Mouse (Mus musculus) 416B (cell line): ENCODE data around the gene Sbno2.

ENCODE experiments used
- DNase-seq: peaks from one replicate; pipeline ENCODE4 v3.0.0; 2011; ENCODE audit warnings: low read depth

The Sbno2 gene

DNA sequence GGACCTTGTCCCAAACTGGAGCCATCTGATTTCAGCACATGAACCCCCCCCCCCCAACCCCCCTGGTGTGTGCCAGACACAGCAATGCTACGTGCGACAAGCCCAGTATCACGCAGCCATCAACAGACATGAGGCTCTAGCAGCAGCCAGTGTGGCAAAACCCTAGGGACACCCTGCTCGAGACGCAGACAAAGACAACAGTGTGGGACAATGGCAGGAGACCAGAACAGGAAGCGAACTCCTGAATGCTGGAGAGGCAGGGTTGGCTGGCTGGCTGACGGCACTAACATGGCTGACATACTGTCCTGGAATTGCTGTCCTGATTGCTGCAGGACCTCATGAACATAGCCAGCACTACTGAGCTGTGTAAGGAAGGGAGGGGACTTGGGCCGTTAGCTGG, 70.2 kb downstream of the Sbno2 start:
- no peak for DNase-seq

- DNase-seq: peak; percentile 90
These were observed 71.6 kb downstream of the Sbno2 start for GRCm38 (mm10) chr10:80033511-80034391.

DNA sequence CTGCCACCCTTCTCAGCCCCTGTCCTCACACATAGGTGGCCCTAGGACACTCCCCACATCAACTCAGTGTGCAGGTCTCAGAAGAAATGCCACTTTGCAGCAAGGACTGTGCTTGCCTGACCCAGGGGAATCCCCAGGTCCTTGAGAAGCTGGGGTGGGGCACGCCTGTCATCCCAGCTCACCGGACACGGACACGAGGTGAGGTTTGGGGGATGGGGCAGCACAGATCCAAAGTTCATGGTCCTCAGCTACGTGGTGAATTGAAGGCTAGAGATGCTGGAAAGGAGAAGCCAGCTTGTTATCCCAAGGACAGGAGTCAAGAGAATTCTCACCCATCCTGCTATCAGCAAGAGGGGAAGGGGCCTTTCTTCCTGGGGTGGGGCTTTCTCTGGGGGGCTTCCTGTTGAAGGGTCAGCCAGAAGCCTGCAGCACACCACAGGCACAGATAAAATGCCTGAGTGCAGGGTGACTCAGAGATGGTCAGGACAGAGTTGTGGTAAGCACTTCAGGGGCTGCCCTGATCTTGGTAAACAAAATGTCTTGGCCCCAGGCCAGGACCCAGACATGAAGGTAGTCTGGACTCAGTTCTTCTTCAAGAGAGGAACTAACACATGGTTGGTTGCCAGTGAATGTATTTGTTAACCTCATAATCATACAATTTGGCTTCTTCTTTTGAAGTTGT, 72.4 kb downstream of the Sbno2 start:
- DNase-seq: peak; percentile 100

- DNase-seq: no peak
These were observed 74.6 kb downstream of the Sbno2 start for GRCm38 (mm10) chr10:80030736-80031135.

GRCm38 (mm10) chr10:80030191-80030590, 75.2 kb downstream of the Sbno2 start:
- DNase-seq: peak; percentile 68

DNA sequence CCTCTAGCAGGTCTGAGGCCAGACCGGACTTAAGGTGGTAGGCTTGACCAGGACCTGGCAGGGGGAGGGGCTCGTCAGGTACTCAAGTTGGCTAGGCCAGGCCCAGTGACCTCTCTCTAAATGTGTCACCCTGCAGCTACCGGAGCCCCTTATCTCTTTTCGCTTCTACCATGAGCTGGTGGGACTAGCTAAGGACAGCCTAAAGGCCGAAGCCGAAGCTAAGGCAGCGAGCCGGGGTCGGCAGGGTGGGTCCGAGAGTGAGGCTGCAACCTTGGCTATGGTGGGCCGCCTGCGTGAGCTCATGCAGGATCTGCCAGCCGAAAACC, 76.9 kb downstream of the Sbno2 start:
- no peak for DNase-seq

DNA sequence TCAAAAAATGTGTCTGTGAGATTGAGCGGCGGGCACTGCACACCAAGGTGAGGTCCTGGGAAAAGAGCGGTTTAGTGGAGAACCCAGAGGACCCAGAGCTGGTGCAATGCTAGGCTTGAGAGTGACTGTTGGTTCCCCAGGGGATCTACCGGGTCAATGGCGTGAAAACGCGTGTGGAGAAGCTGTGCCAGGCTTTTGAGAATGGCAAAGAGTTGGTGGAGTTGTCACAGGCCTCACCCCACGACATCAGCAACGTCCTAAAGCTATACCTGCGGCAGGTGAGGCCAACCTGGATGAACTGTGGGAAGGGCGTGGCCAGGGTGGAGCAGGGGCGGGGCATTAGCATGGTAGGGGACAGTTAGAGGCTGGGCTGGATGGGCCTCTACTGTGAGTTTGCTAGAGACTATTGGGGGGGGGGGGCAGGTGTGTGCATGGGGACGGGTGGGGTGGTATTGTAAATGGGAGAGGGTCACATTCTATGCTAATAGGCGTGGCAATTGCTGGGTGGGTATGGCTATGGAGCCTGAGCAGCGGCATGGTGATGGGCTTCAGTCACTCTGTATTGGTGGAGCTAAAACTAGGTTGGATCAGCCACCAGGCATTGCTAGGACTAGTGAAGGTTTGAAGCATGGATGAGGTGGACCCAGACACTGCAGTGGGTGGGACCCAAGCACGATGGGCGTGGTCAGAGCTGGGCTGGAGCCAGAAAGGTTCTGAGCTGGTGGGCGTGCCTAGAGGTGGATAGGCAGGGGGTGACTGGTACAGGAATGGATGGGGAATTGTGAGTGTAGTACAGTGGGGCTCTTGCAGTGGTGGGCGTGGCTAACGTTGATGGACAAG, 77.5 kb downstream of the Sbno2 start:
- peak; percentile 37 for DNase-seq

- peak; percentile 42 for DNase-seq
These were observed 79.5 kb downstream of the Sbno2 start for GRCm38 (mm10) chr10:80025889-80026288.

GRCm38 (mm10) chr10:80025463-80025862, 79.9 kb downstream of the Sbno2 start:
- no peak for DNase-seq

DNA sequence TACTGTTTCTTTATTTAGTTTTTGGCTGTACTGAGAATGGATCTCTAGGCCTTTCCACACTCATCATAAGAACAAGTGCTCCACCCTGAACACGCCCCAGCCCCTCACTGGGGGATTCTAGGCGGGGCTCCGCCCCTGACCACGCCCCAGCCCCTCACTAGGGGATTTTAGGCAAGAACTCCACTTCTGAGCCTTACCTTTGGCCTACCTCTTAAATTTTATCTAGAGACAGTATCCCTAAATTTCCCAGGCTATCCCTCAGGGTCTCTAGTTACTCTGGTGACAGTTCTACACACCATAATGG, 80.4 kb downstream of the Sbno2 start:
- DNase-seq: no peak

DNA sequence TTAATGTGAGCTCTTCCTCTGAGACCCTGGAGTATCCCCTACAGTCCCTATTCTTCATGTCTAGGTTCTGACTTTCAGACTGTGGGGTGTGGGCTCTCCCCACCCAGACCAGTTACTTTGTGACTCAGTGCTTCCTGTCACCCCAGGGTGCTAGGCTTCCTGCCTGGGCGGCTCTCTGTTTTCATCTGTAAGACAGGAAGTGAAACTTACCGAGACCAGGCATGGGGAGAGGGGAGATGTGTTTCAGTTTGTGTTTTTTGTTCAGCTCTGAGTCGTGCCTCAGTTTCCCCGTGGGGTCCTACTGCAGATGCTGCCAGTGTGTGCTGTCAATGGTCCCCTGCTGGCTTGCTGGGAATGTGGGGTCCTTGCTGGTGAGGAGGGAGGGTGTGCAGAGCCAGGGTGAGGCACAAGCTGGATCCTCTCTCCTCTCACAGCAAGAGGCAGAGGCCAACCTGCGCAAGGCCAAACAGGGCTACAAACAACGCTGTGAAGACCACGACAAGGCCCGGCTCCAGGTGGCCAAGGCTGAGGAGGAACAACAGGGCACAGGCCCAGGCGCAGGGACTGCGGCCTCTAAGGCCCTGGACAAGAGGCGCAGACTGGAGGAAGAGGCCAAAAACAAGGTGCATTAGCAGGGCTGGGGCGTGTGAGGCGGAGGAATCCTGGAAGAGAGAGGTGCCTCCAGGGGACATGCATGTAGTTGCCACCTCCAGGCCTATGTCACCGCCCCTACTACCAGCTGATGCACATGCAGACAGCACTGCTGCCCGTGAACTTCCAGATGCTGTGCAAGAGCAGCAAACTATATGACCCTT, 80.9 kb downstream of the Sbno2 start:
- peak; percentile 36 for DNase-seq

GRCm38 (mm10) chr10:80023758-80024157, 81.6 kb downstream of the Sbno2 start:
- peak; percentile 38 for DNase-seq

GRCm38 (mm10) chr10:80022806-80023205, 82.6 kb downstream of the Sbno2 start:
- no peak for DNase-seq

DNA sequence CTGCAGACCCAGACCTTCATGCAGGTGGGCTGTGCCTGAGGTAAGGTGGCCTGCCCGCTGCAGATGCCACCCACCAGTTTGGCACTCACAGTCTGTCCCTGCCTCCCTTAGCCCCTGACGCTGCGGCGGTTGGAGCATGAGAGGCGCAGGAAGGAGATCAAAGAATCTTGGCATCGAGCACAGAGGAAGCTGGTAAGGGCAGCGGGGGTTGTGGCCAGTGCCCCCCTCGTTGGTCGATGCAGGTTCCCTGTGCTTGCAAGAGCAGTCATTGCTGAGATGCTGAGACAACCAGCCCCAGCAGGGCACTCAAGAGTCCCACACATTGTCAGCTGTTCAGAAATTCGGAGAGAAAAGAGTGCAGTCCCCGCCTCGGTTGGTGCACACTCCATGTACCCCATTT, 83.2 kb downstream of the Sbno2 start:
- no peak for DNase-seq

- DNase-seq: no peak
These were observed 84.1 kb downstream of the Sbno2 start for GRCm38 (mm10) chr10:80021320-80021641.

- DNase-seq: peak; percentile 37
These were observed 84.6 kb downstream of the Sbno2 start for GRCm38 (mm10) chr10:80020603-80021319.

GRCm38 (mm10) chr10:80020191-80020590, 85.2 kb downstream of the Sbno2 start:
- no peak for DNase-seq

GRCm38 (mm10) chr10:80019471-80020131, 85.8 kb downstream of the Sbno2 start:
- DNase-seq: no peak

- DNase-seq: peak; percentile 60
These were observed 86.6 kb downstream of the Sbno2 start for GRCm38 (mm10) chr10:80018739-80019297.

GRCm38 (mm10) chr10:80017771-80018170, 87.6 kb downstream of the Sbno2 start:
- no peak for DNase-seq

GRCm38 (mm10) chr10:80017361-80017760, 88.0 kb downstream of the Sbno2 start:
- peak; percentile 94 for DNase-seq
